Mouse (Mus musculus): Measurements from ENCODE around the gene Gm20388. TPM values are rescaled to one million over a fixed set of nuclear protein-coding genes. Genes with fewer than 3 reads are reported as not detected.
A peak's percentile ranks its signal among the peaks of the same experiment; 100 is the strongest.

The Gm20388 gene
- polyA plus RNA-seq, 1 experiment from 2014 or later = not detected

GRCm38 (mm10) chr8:123980239-123980638, 4069.6 kb downstream of the Gm20388 start:
- no peak overlapping the region for H3K9ac ChIP-seq (ENCODE audit: low read length)

GRCm38 (mm10) chr8:123981674-123982073, 4071.0 kb downstream of the Gm20388 start:
- ATAC-seq (ENCODE audit: low FRiP score, low TSS enrichment) = no peak
- Histone ChIP-seq H3K27me3 (ENCODE audit: control insufficient read depth, insufficient read depth, low read length) (no peaks in the 10 kb centered on the region), H3K4me3 (ENCODE audit: low read depth, low read length) (peak overlapping the region; percentile 86; the same call in 1 of the 2 replicates), H3K9me3 (ENCODE audit: control insufficient read depth, low read length) (no peaks in the 10 kb centered on the region), H3K4me2 (replicated peaks; ENCODE audit: low read depth) (peak overlapping the region; percentile 95), H3K36me3 (ENCODE audit: control insufficient read depth, insufficient read depth, low read length) (no peaks in the 10 kb centered on the region), H3K9ac (ENCODE audit: low read length) (no peak overlapping the region; the same call in 1 of the 2 replicates), H3K27ac (replicated peaks) (no peak overlapping the region), H3K4me1 (replicated peaks; ENCODE audit: control insufficient read depth, insufficient read depth) (no peaks in the 10 kb centered on the region)
- DNase-seq (ENCODE audit: low spot score) = no peak
- 19% methylated on average over 4 of the region's 4 CpGs for WGBS
- TF ChIP-seq CTCF (IDR thresholded peaks at IDR 0.05; ENCODE audit: low read depth) (no peak), EP300 (optimal IDR thresholded peaks at IDR 0.05) (no peak)

More at GRCm38 (mm10) chr8:123980239-123980638, 4069.6 kb downstream of the Gm20388 start:
- Histone ChIP-seq H3K4me3 (ENCODE audit: low read depth, low read length) (no peak overlapping the region), H3K27ac (replicated peaks) (no peak overlapping the region), H3K4me1 (replicated peaks; ENCODE audit: control insufficient read depth, insufficient read depth) (no peaks in the 10 kb centered on the region), H3K4me2 (replicated peaks; ENCODE audit: low read depth) (no peak overlapping the region), H3K9me3 (ENCODE audit: control insufficient read depth, low read length) (no peaks in the 10 kb centered on the region), H3K27me3 (ENCODE audit: control insufficient read depth, insufficient read depth, low read length) (no peaks in the 10 kb centered on the region), H3K36me3 (ENCODE audit: control insufficient read depth, insufficient read depth, low read length) (no peaks in the 10 kb centered on the region)
- DNase-seq (ENCODE audit: low spot score) (no peak), ATAC-seq (ENCODE audit: low FRiP score, low TSS enrichment) (no peak)
- 72% methylated on average over 4 of the region's 4 CpGs for WGBS
- TF ChIP-seq EP300 (optimal IDR thresholded peaks at IDR 0.05) (no peak), CTCF (IDR thresholded peaks at IDR 0.05; ENCODE audit: low read depth) (no peak)

GRCm38 (mm10) chr8:123982291-123982793, 4071.7 kb downstream of the Gm20388 start:
- ATAC-seq (ENCODE audit: low FRiP score, low TSS enrichment) = no peak; the same call in 1 of the 2 replicates

GRCm38 (mm10) chr8:123982826-123983400, 4072.3 kb downstream of the Gm20388 start, which contains the start of gene Abcb10:
Gene Abcb10, minus strand, starts transcription at chr8:123983122.
- no peaks in the 10 kb centered on the region for H3K9me3 ChIP-seq (ENCODE audit: control insufficient read depth, low read length)
- WGBS = under 1% methylated on average over 43 of the region's 56 CpGs
- H3K36me3 ChIP-seq (ENCODE audit: control insufficient read depth, insufficient read depth, low read length) = no peaks in the 10 kb centered on the region
- H3K27ac ChIP-seq (replicated peaks) = peak within 1 kb of the TSS; percentile 91
- DNase-seq (ENCODE audit: low spot score) = peak; percentile 92
- peak within 1 kb of the TSS; percentile 81 for H3K9ac ChIP-seq (ENCODE audit: low read length)
- H3K4me2 ChIP-seq (replicated peaks; ENCODE audit: low read depth) = peak within 1 kb of the TSS; percentile 95
- ATAC-seq (ENCODE audit: low FRiP score, low TSS enrichment) = peak; percentile 97
- H3K4me1 ChIP-seq (replicated peaks; ENCODE audit: control insufficient read depth, insufficient read depth) = no peaks in the 10 kb centered on the region
- H3K4me3 ChIP-seq (ENCODE audit: low read depth, low read length) = peak within 1 kb of the TSS; percentile 86
- no peaks in the 10 kb centered on the region for H3K27me3 ChIP-seq (ENCODE audit: control insufficient read depth, insufficient read depth, low read length)
- peak; percentile 27; the same call in 1 of the 2 replicates for TF ChIP-seq CTCF (IDR thresholded peaks at IDR 0.05; ENCODE audit: low read depth)
- TF ChIP-seq EP300 (optimal IDR thresholded peaks at IDR 0.05) = no peak

More at GRCm38 (mm10) chr8:123982291-123982793, 4071.7 kb downstream of the Gm20388 start:
- H3K4me1 ChIP-seq (replicated peaks; ENCODE audit: control insufficient read depth, insufficient read depth) = no peaks in the 10 kb centered on the region
- no peaks in the 10 kb centered on the region for H3K36me3 ChIP-seq (ENCODE audit: control insufficient read depth, insufficient read depth, low read length)
- DNase-seq (ENCODE audit: low spot score) = no peak
- no peaks in the 10 kb centered on the region for H3K27me3 ChIP-seq (ENCODE audit: control insufficient read depth, insufficient read depth, low read length)
- H3K9me3 ChIP-seq (ENCODE audit: control insufficient read depth, low read length) = no peaks in the 10 kb centered on the region
- peak overlapping the region; percentile 86 for H3K4me3 ChIP-seq (ENCODE audit: low read depth, low read length)
- TF ChIP-seq EP300 (optimal IDR thresholded peaks at IDR 0.05) (no peak), CTCF (IDR thresholded peaks at IDR 0.05; ENCODE audit: low read depth) (no peak)
- peak overlapping the region; percentile 91 for H3K27ac ChIP-seq (replicated peaks)
- peak overlapping the region; percentile 95 for H3K4me2 ChIP-seq (replicated peaks; ENCODE audit: low read depth)
- H3K9ac ChIP-seq (ENCODE audit: low read length) = peak overlapping the region; percentile 81
- under 1% methylated on average over 48 of the region's 48 CpGs for WGBS

DNA sequence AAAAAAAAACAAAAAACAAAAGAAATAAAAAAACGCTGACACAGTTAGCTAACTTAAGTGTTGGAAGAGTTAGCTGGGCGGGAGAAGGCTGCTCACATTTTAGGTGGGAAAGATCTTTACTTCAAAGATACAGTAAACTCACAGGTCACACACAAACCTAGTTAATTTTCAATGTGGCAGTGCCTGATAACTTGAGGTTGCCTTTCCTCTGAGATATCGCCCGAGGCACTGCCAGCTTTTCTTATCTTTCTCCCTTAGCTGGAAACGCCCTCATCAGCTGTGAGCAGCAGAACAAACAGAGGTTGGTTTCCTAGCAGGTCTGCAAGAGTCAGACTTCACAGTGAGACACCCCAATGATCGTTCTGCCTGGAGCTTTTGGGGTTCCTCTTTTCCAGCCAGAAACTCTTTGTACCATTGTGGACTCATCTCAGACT, 4078.0 kb downstream of the Gm20388 start:
- no peak for TF ChIP-seq CTCF (IDR thresholded peaks at IDR 0.05; ENCODE audit: low read depth)
- no peak for TF ChIP-seq EP300 (optimal IDR thresholded peaks at IDR 0.05)
- Histone ChIP-seq H3K36me3 (ENCODE audit: control insufficient read depth, insufficient read depth, low read length) (no peaks in the 10 kb centered on the region), H3K4me1 (replicated peaks; ENCODE audit: control insufficient read depth, insufficient read depth) (no peaks in the 10 kb centered on the region), H3K4me2 (replicated peaks; ENCODE audit: low read depth) (no peak overlapping the region), H3K27ac (replicated peaks) (peak overlapping the region; percentile 58), H3K27me3 (ENCODE audit: control insufficient read depth, insufficient read depth, low read length) (no peaks in the 10 kb centered on the region), H3K4me3 (ENCODE audit: low read depth, low read length) (no peak overlapping the region), H3K9me3 (ENCODE audit: control insufficient read depth, low read length) (no peaks in the 10 kb centered on the region), H3K9ac (ENCODE audit: low read length) (no peak overlapping the region)
- ATAC-seq (ENCODE audit: low FRiP score, low TSS enrichment) (peak; percentile 67), DNase-seq (ENCODE audit: low spot score) (peak; percentile 82)
- 36% methylated on average over 6 of the region's 6 CpGs for WGBS

DNA sequence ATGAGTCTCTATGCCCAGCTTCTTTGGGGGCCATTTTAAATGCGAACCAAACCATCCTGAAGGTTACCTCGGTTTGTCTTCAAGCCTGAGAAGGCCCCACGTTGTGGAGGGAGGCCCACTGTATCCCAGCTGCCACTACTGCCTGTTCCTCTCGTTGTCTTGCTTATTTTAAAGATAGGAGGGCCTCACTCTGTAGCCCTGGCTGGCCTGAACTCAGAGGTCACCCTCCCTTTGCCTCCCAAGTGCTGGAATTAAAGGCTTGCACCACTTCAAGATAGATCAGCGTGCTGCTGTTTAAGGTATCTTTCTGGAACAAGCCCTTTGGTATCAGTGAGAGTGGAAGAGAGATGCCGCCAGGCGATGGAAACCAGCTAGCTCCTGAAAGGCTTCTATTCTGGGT, 4078.5 kb downstream of the Gm20388 start:
- WGBS = 45% methylated on average over 7 of the region's 7 CpGs
- Histone ChIP-seq H3K4me2 (replicated peaks; ENCODE audit: low read depth) (no peak overlapping the region), H3K36me3 (ENCODE audit: control insufficient read depth, insufficient read depth, low read length) (no peaks in the 10 kb centered on the region), H3K27me3 (ENCODE audit: control insufficient read depth, insufficient read depth, low read length) (no peaks in the 10 kb centered on the region), H3K9me3 (ENCODE audit: control insufficient read depth, low read length) (no peaks in the 10 kb centered on the region), H3K4me1 (replicated peaks; ENCODE audit: control insufficient read depth, insufficient read depth) (peaks cover under 1% of the 10 kb centered on the region; the same call in 1 of the 2 replicates), H3K27ac (replicated peaks) (peak overlapping the region; percentile 58), H3K4me3 (ENCODE audit: low read depth, low read length) (no peak overlapping the region), H3K9ac (ENCODE audit: low read length) (no peak overlapping the region)
- ATAC-seq (ENCODE audit: low FRiP score, low TSS enrichment) (no peak), DNase-seq (ENCODE audit: low spot score) (no peak)
- TF ChIP-seq CTCF (IDR thresholded peaks at IDR 0.05; ENCODE audit: low read depth) (no peak), EP300 (optimal IDR thresholded peaks at IDR 0.05) (no peak)
